Mouse (Mus musculus) MN1 (cell line): ENCODE results near the gene Flt3.

ENCODE experiments used
- DNase-seq: peaks from one replicate; pipeline ENCODE4 v3.0.0-alpha.2; 2016; ENCODE audit warnings: low spot score

Flt3 gene

GRCm38 (mm10) chr5:147410585-147410984 is 10.3 kb upstream of the Flt3 start:
- no peak for DNase-seq

GRCm38 (mm10) chr5:147408731-147409130 is 8.4 kb upstream of the Flt3 start:
- DNase-seq = no peak

GRCm38 (mm10) chr5:147406135-147406534 is 5.8 kb upstream of the Flt3 start:
- no peak for DNase-seq

- DNase-seq = peak; percentile 49
These were observed 2.2 kb upstream of the Flt3 start for GRCm38 (mm10) chr5:147402505-147402904.

GRCm38 (mm10) chr5:147401024-147401423 is 735 bp upstream of the Flt3 start:
- no peak for DNase-seq

GRCm38 (mm10) chr5:147400505-147400979 is 253 bp upstream of the Flt3 start:
- no peak for DNase-seq

- no peak for DNase-seq
These were observed 5.2 kb downstream of the Flt3 start for GRCm38 (mm10) chr5:147395050-147395449.

GRCm38 (mm10) chr5:147392667-147393213 is 7.5 kb downstream of the Flt3 start:
- DNase-seq = no peak

- no peak for DNase-seq
These were observed 9.5 kb downstream of the Flt3 start for GRCm38 (mm10) chr5:147390772-147391171.

- DNase-seq = no peak
These were observed 11.2 kb downstream of the Flt3 start for GRCm38 (mm10) chr5:147389052-147389451.

GRCm38 (mm10) chr5:147388376-147389008 is 11.8 kb downstream of the Flt3 start:
- DNase-seq = no peak

GRCm38 (mm10) chr5:147386865-147387264 is 13.4 kb downstream of the Flt3 start:
- DNase-seq = no peak

- no peak for DNase-seq
These were observed 18.9 kb downstream of the Flt3 start for GRCm38 (mm10) chr5:147381396-147381795.

- no peak for DNase-seq
These were observed 20.8 kb downstream of the Flt3 start for GRCm38 (mm10) chr5:147379481-147379880.

- no peak for DNase-seq
These were observed 30.0 kb downstream of the Flt3 start for GRCm38 (mm10) chr5:147370276-147370675.

GRCm38 (mm10) chr5:147368221-147368620 is 32.1 kb downstream of the Flt3 start:
- DNase-seq = no peak

- no peak for DNase-seq
These were observed 34.1 kb downstream of the Flt3 start for GRCm38 (mm10) chr5:147365995-147366765.

- no peak for DNase-seq
These were observed 37.2 kb downstream of the Flt3 start for GRCm38 (mm10) chr5:147363054-147363453.

GRCm38 (mm10) chr5:147358481-147358880 is 41.8 kb downstream of the Flt3 start:
- DNase-seq = no peak

- DNase-seq = no peak
These were observed 42.8 kb downstream of the Flt3 start for GRCm38 (mm10) chr5:147357536-147357935.

GRCm38 (mm10) chr5:147356260-147357055 is 43.8 kb downstream of the Flt3 start:
- DNase-seq = no peak

GRCm38 (mm10) chr5:147355788-147356187 is 44.5 kb downstream of the Flt3 start:
- no peak for DNase-seq
